In genomic region chr6:28753217-28753616, GRCm38 (mm10) we compare ENCODE assay signal across 18 mouse cellular contexts.
DNase-seq lines count a peak whose midpoint lies in the region; ATAC-seq and TF ChIP-seq lines count a peak whose summit lies in the region.
"Had no signal": no experiment of that assay in that cellular context is flagged by ENCODE, and none has a peak within 500 bp of the region (broad histone marks: within the 10 kb centered on the region; RNA-seq: fewer than 3 reads in every experiment).

No protein-coding gene starts in this region.

- TF ChIP-seq POLR2A in heart, adult 2 months (IDR thresholded peaks at IDR 0.05; ENCODE audit: insufficient read depth, low read depth, low read length) = no peak

- no peaks in the 10 kb centered on the region for H3K27me3 ChIP-seq in embryonic facial prominence, embryonic 14.5 days (replicated peaks; ENCODE audit: control insufficient read depth, insufficient read depth, low read length)
- H3K27me3 ChIP-seq in heart, adult 2 months (ENCODE audit: control insufficient read depth, insufficient read depth, low read length) = no peaks in the 10 kb centered on the region
- H3K27me3 ChIP-seq: liver, embryonic 12.5 days had no signal

- TF ChIP-seq CTCF in heart, adult 2 months (IDR thresholded peaks at IDR 0.05) = no peak

- DNase-seq in frontal cortex, postnatal 25 days (ENCODE audit: low spot score in 2 of 2) = no peak
- DNase-seq in embryonic facial prominence, embryonic 14.5 days (ENCODE audit: low spot score) = no peak
- DNase-seq in layer of hippocampus, adult 8-10 months (ENCODE audit: low spot score in 2 of 2) = peak; percentile 71 to 72
- DNase-seq in right cerebral cortex, postnatal 10 days (ENCODE audit: low spot score in 2 of 2) = peak; percentile 65 to 76
- no peak for DNase-seq in lung, adult 18-20 months
- DNase-seq in heart, adult 2 months = no peak
- DNase-seq in urinary bladder, adult 2 months (ENCODE audit: low spot score) = no peak
- DNase-seq: adrenal gland, postnatal 36 days; B cell, adult 2 months; cerebellum, adult 11 months; heart, adult 18-20 months; heart, postnatal 36 days; kidney, adult 11 months; lung, postnatal 10 days; thymus, postnatal 14 days had no signal

- intact Hi-C loops in heart, adult 2 months (cut with DNase I) = no loop called here

- H3K9me3 ChIP-seq in embryonic facial prominence, embryonic 14.5 days (ENCODE audit: control insufficient read depth, low read length) = no peaks in the 10 kb centered on the region
- H3K9me3 ChIP-seq: liver, embryonic 12.5 days had no signal

- peak; percentile 70 for ATAC-seq in frontal cortex, adult (ENCODE audit: low TSS enrichment)
- ATAC-seq in embryonic facial prominence, embryonic 14.5 days (ENCODE audit: low read depth) = no peak
- ATAC-seq: liver, embryonic 12.5 days had no signal

- peaks cover 19% of the 10 kb centered on the region for H3K4me1 ChIP-seq in embryonic facial prominence, embryonic 14.5 days (ENCODE audit: control insufficient read depth, insufficient read depth, low read length)
- no peaks in the 10 kb centered on the region for H3K4me1 ChIP-seq in heart, adult 2 months (ENCODE audit: control insufficient read depth, insufficient read depth, low read length)

- no peaks in the 10 kb centered on the region for H3K79me2 ChIP-seq in heart, adult 2 months (replicated peaks; ENCODE audit: control insufficient read depth, insufficient read depth, low read length)

- TF ChIP-seq EP300 in heart, adult 2 months (IDR thresholded peaks at IDR 0.05; ENCODE audit: insufficient read depth, low read depth, low read length) = no peak

- 81% methylated on average over 5 of the region's 5 CpGs for WGBS in embryonic facial prominence, embryonic 14.5 days
- WGBS in heart, adult 2 months = 96% methylated on average over 5 of the region's 5 CpGs

- no peak overlapping the region for H3K9ac ChIP-seq in embryonic facial prominence, embryonic 14.5 days (ENCODE audit: low read depth, low read length)
- H3K9ac ChIP-seq in heart, adult 2 months (ENCODE audit: low read depth, low read length) = no peak overlapping the region
- H3K9ac ChIP-seq: liver, embryonic 12.5 days had no signal

- peak overlapping the region; percentile 35; the same call in 1 of the 2 replicates for H3K27ac ChIP-seq in embryonic facial prominence, embryonic 14.5 days (replicated peaks; ENCODE audit: low read depth, low read length)
- H3K27ac ChIP-seq in heart, adult 2 months = no peak overlapping the region
- H3K27ac ChIP-seq: liver, embryonic 12.5 days had no signal

- H3K4me3 ChIP-seq in embryonic facial prominence, embryonic 14.5 days (ENCODE audit: low read depth, low read length) = no peak overlapping the region
- H3K4me3 ChIP-seq in heart, adult 2 months = no peak overlapping the region
- H3K4me3 ChIP-seq: liver, embryonic 12.5 days had no signal

- no peaks in the 10 kb centered on the region for H3K36me3 ChIP-seq in embryonic facial prominence, embryonic 14.5 days (ENCODE audit: control insufficient read depth, insufficient read depth, low read length)
- H3K36me3 ChIP-seq in heart, adult 2 months (ENCODE audit: control insufficient read depth, insufficient read depth, low read length) = no peaks in the 10 kb centered on the region

- no peak overlapping the region for H3K4me2 ChIP-seq in embryonic facial prominence, embryonic 14.5 days (ENCODE audit: low read depth, low read length)
- H3K4me2 ChIP-seq: liver, embryonic 12.5 days; midbrain, embryonic 11.5 days had no signal

Comparison
In these comparisons a context has a peak if more than half of its experiments do, and no peak if none do; other contexts are left out.
1. DNase-seq: peak in layer of hippocampus, adult 8-10 months (2 of 2) and right cerebral cortex, postnatal 10 days (2 of 2); none in frontal cortex, postnatal 25 days (0 of 2), embryonic facial prominence, embryonic 14.5 days (single experiment), lung, adult 18-20 months (0 of 2), heart, adult 2 months (0 of 2) and urinary bladder, adult 2 months (single experiment).